19 mouse cellular contexts compared by ENCODE assay signal in the genomic region with DNA sequence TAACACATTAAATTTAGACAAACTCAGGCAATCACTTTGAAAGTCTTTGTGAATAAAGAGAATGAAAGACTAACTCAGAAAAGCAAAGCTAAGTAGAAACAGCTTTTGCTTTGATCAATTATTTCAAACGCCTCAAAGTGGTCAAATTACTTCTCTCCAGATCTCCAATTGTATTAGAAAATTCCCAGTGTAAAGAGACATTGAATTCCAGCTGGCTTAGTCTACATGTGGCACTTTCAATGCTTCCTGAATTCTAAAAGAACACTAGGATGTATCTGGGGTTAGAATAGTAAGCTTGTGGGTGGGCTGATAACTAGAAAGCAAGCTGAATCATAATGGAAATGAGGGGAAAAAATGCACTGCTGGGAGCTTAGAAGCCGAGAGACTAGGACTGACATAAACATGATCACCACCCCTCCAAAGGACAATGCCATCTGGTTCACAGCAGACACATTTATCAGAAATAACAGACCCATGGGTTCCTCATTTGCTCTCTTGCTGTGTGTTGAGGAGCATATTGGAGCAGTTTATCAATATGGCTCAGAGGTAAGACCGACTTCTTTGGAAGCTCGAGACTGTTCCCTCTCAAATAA.
DNase-seq lines count a peak whose midpoint lies in the region; ATAC-seq and TF ChIP-seq lines count a peak whose summit lies in the region.
"Had no signal": no experiment of that assay in that cellular context is flagged by ENCODE, and none has a peak within 500 bp of the region (broad histone marks: within the 10 kb centered on the region; RNA-seq: fewer than 3 reads in every experiment).

No protein-coding gene starts in this region.

- no peak for TF ChIP-seq CTCF in brain, embryonic 14.5 days (IDR thresholded peaks at IDR 0.05; ENCODE audit: borderline replicate concordance, extremely low read depth, insufficient read depth, insufficient read length)

- DNase-seq in layer of hippocampus, adult 18-20 months (ENCODE audit: low spot score in 2 of 2) = peak; percentile 13 to 69
- no peak for DNase-seq in layer of hippocampus, postnatal 10 days (ENCODE audit: low spot score in 2 of 2)
- peak; percentile 91 for DNase-seq in MEL-GATA-1-ER (ENCODE audit: extremely low read depth, low read depth)
- peak; percentile 51 for DNase-seq in brain, embryonic 14.5 days (ENCODE audit: low read depth)
- DNase-seq in gastrocnemius, postnatal 4 days (ENCODE audit: low spot score in 2 of 2) = no peak
- no peak for DNase-seq in urinary bladder, postnatal 10 days (ENCODE audit: low spot score)
- DNase-seq: adrenal gland, postnatal 36 days; cerebellum, adult 9-11 months; heart, adult 2 months; kidney, postnatal 4 days; liver; lung, adult 18-20 months; thymus, postnatal 14 days had no signal

- H3K27ac ChIP-seq in forebrain, embryonic 13.5 days = no peak overlapping the region
- no peak overlapping the region for H3K27ac ChIP-seq in forebrain, embryonic 15.5 days (replicated peaks)
- H3K27ac ChIP-seq: heart, adult 2 months; heart, embryonic 15.5 days; hindbrain, embryonic 10.5 days; stomach, postnatal 0 days had no signal

- 43% methylated on average over 4 of the region's 4 CpGs for WGBS in forebrain, embryonic 13.5 days
- WGBS in forebrain, embryonic 15.5 days = 43% methylated on average over 4 of the region's 4 CpGs

- H3K9ac ChIP-seq in forebrain, embryonic 13.5 days = no peak overlapping the region
- H3K9ac ChIP-seq in forebrain, embryonic 15.5 days (replicated peaks) = no peak overlapping the region
- H3K9ac ChIP-seq: heart, embryonic 15.5 days had no signal

- H3K9me3 ChIP-seq in forebrain, embryonic 13.5 days (replicated peaks) = no peaks in the 10 kb centered on the region
- H3K9me3 ChIP-seq in forebrain, embryonic 15.5 days = no peaks in the 10 kb centered on the region
- H3K9me3 ChIP-seq: heart, embryonic 15.5 days; hindbrain, embryonic 10.5 days had no signal

- H3K4me1 ChIP-seq in forebrain, embryonic 13.5 days = no peaks in the 10 kb centered on the region
- H3K4me1 ChIP-seq in forebrain, embryonic 15.5 days = no peaks in the 10 kb centered on the region
- H3K4me1 ChIP-seq: heart, embryonic 15.5 days; hindbrain, embryonic 10.5 days had no signal

- no peak for TF ChIP-seq POLR2A in brain, embryonic 14.5 days (IDR thresholded peaks at IDR 0.05; ENCODE audit: borderline replicate concordance, extremely low read depth, insufficient read depth, insufficient read length, poor library complexity, severe bottlenecking)

- peak; percentile 27; the same call in 1 of the 2 replicates for ATAC-seq in forebrain, embryonic 13.5 days
- no peak for ATAC-seq in forebrain, embryonic 15.5 days (replicated peaks)
- ATAC-seq: inflammation-experienced regulatory T-cells, adult 6 months had no signal

- H3K36me3 ChIP-seq in forebrain, embryonic 13.5 days (ENCODE audit: poor library complexity, severe bottlenecking) = no peaks in the 10 kb centered on the region
- no peaks in the 10 kb centered on the region for H3K36me3 ChIP-seq in forebrain, embryonic 15.5 days
- H3K36me3 ChIP-seq: heart, embryonic 15.5 days; hindbrain, embryonic 10.5 days had no signal

- H3K27me3 ChIP-seq in forebrain, embryonic 13.5 days = no peaks in the 10 kb centered on the region
- no peaks in the 10 kb centered on the region for H3K27me3 ChIP-seq in forebrain, embryonic 15.5 days
- H3K27me3 ChIP-seq: heart, embryonic 15.5 days had no signal

- H3K4me3 ChIP-seq in forebrain, embryonic 13.5 days = no peak overlapping the region
- H3K4me3 ChIP-seq in forebrain, embryonic 15.5 days = no peak overlapping the region
- H3K4me3 ChIP-seq: heart, adult 2 months; heart, embryonic 15.5 days; hindbrain, embryonic 10.5 days had no signal

- H3K4me2 ChIP-seq in forebrain, embryonic 13.5 days = no peak overlapping the region
- no peak overlapping the region for H3K4me2 ChIP-seq in forebrain, embryonic 15.5 days (replicated peaks)
- H3K4me2 ChIP-seq: heart, embryonic 15.5 days had no signal

Comparison
In these comparisons a context has a peak if more than half of its experiments do, and no peak if none do; other contexts are left out.
1. DNase-seq: peak in layer of hippocampus, adult 18-20 months (2 of 2), MEL-GATA-1-ER (single experiment) and brain, embryonic 14.5 days (single experiment); none in layer of hippocampus, postnatal 10 days (0 of 2), gastrocnemius, postnatal 4 days (0 of 2) and urinary bladder, postnatal 10 days (single experiment).